17 mouse cellular contexts compared by ENCODE assay signal in the genomic region with DNA sequence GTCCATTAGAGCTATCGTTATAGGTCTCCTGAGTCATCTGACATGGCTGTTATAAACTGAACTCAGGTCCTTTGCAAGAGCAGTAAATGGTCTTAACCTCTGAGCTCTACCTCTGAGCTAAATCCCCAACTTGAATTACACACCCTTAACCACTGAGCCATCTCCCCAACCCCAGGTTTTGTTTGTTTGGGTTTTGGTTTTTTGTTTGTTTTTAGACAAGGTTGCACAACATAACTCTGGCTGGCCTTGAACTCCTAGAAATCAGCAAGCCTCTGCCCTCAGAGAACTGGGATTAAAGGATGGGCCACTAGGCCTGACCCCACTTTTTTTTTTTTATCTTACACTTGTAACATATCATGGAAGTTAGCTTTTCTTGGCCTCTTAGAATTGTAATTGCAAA. TPM values are rescaled to one million over a fixed set of nuclear protein-coding genes. Genes with fewer than 3 reads are reported as not detected.
"Had no signal": no experiment of that assay in that cellular context is flagged by ENCODE, and none has a peak within 500 bp of the region (broad histone marks: within the 10 kb centered on the region; RNA-seq: fewer than 3 reads in every experiment).

No protein-coding gene starts in this region.

- H3K9ac ChIP-seq: neural tube, embryonic 13.5 days; neural tube, embryonic 15.5 days; stomach, embryonic 15.5 days had no signal

- H3K36me3 ChIP-seq: stomach, embryonic 15.5 days had no signal

- DNase-seq: retina, postnatal 1 day; right cerebral cortex, adult 18-20 months; right cerebral cortex, postnatal 14 days; right cerebral cortex, postnatal 25 days; right cerebral cortex, postnatal 4 days; spleen, adult 18-20 months; thymus, adult 18-20 months; thymus, adult 2 months; thymus, postnatal 14 days; thymus, postnatal 25 days; thymus, postnatal 36 days; thymus, postnatal 4 days had no signal

- H3K4me3 ChIP-seq: neural tube, embryonic 13.5 days; neural tube, embryonic 15.5 days; stomach, embryonic 15.5 days had no signal

- H3K27ac ChIP-seq: neural tube, embryonic 13.5 days; neural tube, embryonic 15.5 days; stomach, embryonic 15.5 days; stomach, postnatal 0 days had no signal

- H3K4me2 ChIP-seq: neural tube, embryonic 13.5 days; neural tube, embryonic 15.5 days; stomach, embryonic 15.5 days had no signal

- H3K9me3 ChIP-seq: neural tube, embryonic 13.5 days; neural tube, embryonic 15.5 days; stomach, embryonic 15.5 days had no signal

- H3K27me3 ChIP-seq: neural tube, embryonic 13.5 days; neural tube, embryonic 15.5 days; stomach, embryonic 15.5 days had no signal

RNA-seq across cellular contexts. Expression of a gene that starts 14.5 kb away (rescaled TPM):
- total RNA-seq: neutrophil, adult 5-6 weeks had no signal
